Mouse (Mus musculus): ENCODE measurements around the gene 4921539E11Rik. TPM values are rescaled to one million over a fixed set of nuclear protein-coding genes. Genes with fewer than 3 reads are reported as not detected.

Gene 4921539E11Rik
- total RNA-seq, 2 experiments from 2014 or later: not detected

GRCm38 (mm10) chr4:103247249-103247648, 43.4 kb downstream of the 4921539E11Rik start:
- no peak for DNase-seq (ENCODE audit: low spot score in 2 of 2)

- DNase-seq (ENCODE audit: low spot score in 2 of 2): no peak
Measured at GRCm38 (mm10) chr4:103232156-103232555, 58.5 kb downstream of the 4921539E11Rik start.

DNA sequence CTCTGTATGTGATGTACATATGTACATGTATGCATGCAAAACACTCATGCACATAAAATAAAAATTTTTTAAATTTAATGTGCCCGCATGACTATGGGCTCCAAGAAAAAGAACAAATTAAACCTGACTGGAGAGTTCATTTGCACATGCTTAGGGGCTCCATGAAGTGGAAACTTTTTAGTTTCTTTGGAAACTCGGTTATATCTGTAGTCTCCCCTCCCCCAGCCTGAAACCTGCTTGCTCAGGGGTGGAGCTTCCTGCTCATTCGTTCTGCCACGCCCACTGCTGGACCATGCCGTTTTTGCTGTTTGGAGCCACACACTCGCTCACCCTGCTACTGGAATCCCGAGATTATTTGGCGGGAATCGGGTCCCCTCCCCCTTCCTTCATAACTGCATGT, 67.8 kb downstream of the 4921539E11Rik start:
- DNase-seq (ENCODE audit: low spot score in 2 of 2): no peak

- DNase-seq (ENCODE audit: low spot score in 2 of 2): no peak
Measured at GRCm38 (mm10) chr4:103221789-103222188, 68.9 kb downstream of the 4921539E11Rik start.

DNA sequence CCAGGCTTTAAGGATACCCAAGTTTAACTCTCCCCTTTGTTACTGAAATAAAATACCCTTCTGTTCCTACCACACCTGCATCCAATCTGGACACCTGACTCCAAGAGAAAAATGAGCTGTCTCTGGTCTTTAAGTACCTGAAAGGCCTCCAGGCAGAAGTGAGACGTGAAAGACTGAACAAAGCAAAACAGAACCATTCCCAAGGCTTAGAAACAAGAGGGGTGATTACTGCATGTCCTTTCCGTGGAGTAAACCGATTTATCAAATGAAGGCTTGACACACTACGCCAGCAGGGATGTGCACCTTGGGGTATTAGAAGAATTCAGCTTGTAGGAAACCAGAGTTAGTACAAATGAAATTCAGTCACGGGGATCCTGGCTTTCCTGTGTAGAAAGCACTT, 71.7 kb downstream of the 4921539E11Rik start:
- no peak for DNase-seq (ENCODE audit: low spot score in 2 of 2)

GRCm38 (mm10) chr4:103216046-103216445, 74.6 kb downstream of the 4921539E11Rik start:
- DNase-seq (ENCODE audit: low spot score in 2 of 2): no peak

GRCm38 (mm10) chr4:103214925-103215820, 75.5 kb downstream of the 4921539E11Rik start, which contains the start of gene Slc35d1:
Gene Slc35d1, minus strand, starts transcription at chr4:103215164.
- DNase-seq (ENCODE audit: low spot score in 2 of 2): peak; percentile 83 to 85

DNA sequence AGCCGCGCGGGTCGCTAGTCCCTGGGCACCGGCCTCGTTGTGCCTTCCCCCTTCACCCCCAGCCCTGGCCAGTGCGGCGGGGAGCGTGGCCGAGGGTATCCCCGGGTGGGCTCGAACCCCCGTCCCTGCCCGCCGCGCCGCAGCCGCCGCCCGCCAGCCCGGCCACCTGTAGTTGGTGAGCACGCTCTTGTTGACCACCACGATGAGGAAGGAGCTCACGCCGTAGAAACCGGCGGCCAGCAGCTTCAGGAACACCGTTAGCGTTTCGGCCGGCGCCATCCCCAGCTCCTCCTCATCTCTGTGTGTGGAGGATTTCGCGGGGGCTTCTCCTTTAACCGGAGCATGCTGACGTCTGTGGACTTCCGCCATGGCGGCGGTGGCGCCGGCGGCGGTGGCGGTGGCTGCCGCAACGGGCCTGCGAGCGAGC, 76.2 kb downstream of the 4921539E11Rik start:
- peak; percentile 81 for DNase-seq (ENCODE audit: low spot score in 2 of 2)

- DNase-seq (ENCODE audit: low spot score in 2 of 2): peak in 1 of 2 experiments; percentile 15
Measured at GRCm38 (mm10) chr4:103213859-103214497, 76.7 kb downstream of the 4921539E11Rik start.

DNA sequence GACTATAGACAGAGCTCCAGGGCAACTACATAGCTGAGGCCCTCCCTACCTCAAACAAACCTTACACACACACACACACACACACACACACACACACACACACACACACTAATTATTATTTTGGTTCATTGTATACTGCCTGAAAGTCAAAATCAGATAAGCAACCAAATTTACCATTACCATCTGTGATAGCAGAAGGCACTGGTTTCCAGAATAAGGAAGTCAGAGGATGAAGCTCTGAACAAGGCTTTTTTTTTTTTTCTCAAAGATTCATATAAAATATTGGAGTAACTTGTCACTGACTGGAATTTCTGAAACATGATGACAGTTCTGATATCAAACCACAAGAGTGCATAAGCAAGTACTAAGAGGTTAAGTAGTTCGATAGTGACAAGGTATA, 82.1 kb downstream of the 4921539E11Rik start:
- no peak for DNase-seq (ENCODE audit: low spot score in 2 of 2)

GRCm38 (mm10) chr4:103203646-103204045, 87.0 kb downstream of the 4921539E11Rik start:
- peak in 1 of 2 experiments; percentile 22 for DNase-seq (ENCODE audit: low spot score in 2 of 2)

- no peak for DNase-seq (ENCODE audit: low spot score in 2 of 2)
Measured at GRCm38 (mm10) chr4:103200046-103200445, 90.6 kb downstream of the 4921539E11Rik start.

DNA sequence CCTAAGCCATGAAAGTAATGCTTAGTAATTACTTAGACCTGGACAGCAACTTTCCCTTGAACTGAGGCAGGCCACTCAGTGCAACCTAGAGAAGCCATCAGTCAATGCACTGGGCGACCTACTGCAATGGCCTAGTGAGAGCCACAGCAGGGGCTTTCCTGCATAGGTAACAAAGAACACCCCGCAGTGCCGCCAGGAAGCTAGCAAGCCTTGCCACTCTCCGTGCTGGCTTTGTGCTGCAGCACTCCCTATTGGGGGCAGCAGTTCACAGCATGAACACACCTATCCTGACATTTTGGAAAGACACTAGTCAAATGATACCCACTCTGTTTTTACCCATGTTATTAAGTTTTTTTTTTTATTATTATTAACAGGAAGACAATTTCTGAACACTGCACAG, 91.6 kb downstream of the 4921539E11Rik start:
- DNase-seq (ENCODE audit: low spot score in 2 of 2): no peak

- DNase-seq (ENCODE audit: low spot score in 2 of 2): no peak
Measured at GRCm38 (mm10) chr4:103197401-103197800, 93.3 kb downstream of the 4921539E11Rik start.

- DNase-seq (ENCODE audit: low spot score in 2 of 2): no peak
Measured at GRCm38 (mm10) chr4:103192421-103192820, 98.2 kb downstream of the 4921539E11Rik start.

DNA sequence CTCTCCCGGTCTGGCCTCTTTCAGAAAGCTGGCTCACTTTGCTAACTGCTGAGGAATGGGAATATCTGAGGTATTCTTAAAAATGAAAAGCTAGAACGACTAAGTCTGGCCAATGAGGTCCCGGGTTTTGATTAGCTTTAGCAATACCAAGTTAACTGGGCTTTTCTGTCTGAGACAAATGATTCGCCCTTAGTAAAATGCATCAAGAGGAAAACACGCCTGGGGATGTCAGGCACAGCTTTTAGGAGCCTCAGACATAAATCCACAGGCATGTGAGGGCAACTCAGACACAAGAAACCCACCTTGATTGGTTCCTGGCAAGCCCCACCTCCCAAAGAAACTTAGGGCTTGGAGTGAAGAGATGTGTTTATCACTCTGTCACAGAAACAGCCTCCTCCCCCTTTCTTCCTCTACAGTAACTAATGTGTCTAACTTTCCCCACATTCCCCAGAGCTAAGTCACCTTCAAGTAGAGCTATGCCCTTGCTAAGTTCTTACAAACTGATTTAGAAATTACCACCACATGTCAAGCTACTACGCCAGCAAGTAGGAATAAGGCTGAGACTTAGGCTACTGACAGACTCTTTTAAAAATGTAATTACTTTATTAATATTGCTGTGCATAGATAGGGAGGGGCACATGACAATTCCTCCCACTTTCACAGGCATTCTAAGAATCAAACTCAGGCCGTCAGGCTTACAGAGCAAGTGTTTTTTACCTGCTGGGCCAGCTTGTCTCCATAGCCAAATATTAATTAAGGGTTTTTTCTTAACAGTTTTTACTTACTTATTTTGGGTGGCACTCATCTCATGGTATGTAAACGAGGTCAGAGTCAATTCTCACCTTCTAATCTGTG, 101.7 kb downstream of the 4921539E11Rik start:
- no peak for DNase-seq (ENCODE audit: low spot score in 2 of 2)

Other genes with a start within 250 kb of the 4921539E11Rik start
- gene Mier1, start 176.5 kb downstream of the 4921539E11Rik start, total RNA-seq (2021): 10 to 100 TPM; 47.2 to 47.8 TPM
- 10 to 100 TPM in 1 of 2 experiments, 1 to 10 TPM in 1; 10.0 to 16.3 TPM for gene Wdr78, start 176.3 kb downstream of the 4921539E11Rik start, total RNA-seq (2021)
- gene Slc35d1, start 75.7 kb downstream of the 4921539E11Rik start, total RNA-seq (2021): 10 to 100 TPM; 14.3 to 14.9 TPM
- 1 to 10 TPM; 8.8 to 9.0 TPM for gene Oma1, start 22.9 kb upstream of the 4921539E11Rik start, total RNA-seq (2021)